Mouse (Mus musculus) embryonic facial prominence, embryonic 10.5 days (tissue): Measurements from ENCODE around the gene Nanog. TPM values are rescaled to one million over a fixed set of nuclear protein-coding genes. Genes with fewer than 3 reads are reported as not detected.

ENCODE experiments used
- DNase-seq: peaks from one replicate; pipeline ENCODE4 v3.0.0-alpha.2; 2017; ENCODE audit warnings: low spot score
- H3K27ac ChIP-seq: fragments of 300-500 bp; sonication (generic); replicated peaks from 2 replicates; pipeline ENCODE4 v1.5.1; 2016; ENCODE audit warnings: mild to moderate bottlenecking
- H3K27me3 ChIP-seq: fragments of 300-500 bp; sonication (generic); replicated peaks from 2 replicates; pipeline ENCODE4 v1.6.1; 2016; ENCODE audit warnings: low read depth, mild to moderate bottlenecking; ENCODE audit not compliant: poor library complexity, severe bottlenecking
- H3K36me3 ChIP-seq: fragments of 300-500 bp; sonication (generic); replicated peaks from 2 replicates; pipeline ENCODE4 v1.6.1; 2016; ENCODE audit warnings: mild to moderate bottlenecking, moderate library complexity
- H3K4me1 ChIP-seq: fragments of 300-500 bp; sonication (generic); 2 replicates; pipeline ENCODE4 v1.6.1; 2016
- H3K4me3 ChIP-seq: fragments of 300-500 bp; sonication (generic); 2 replicates; pipeline ENCODE4 v1.5.1; 2016; ENCODE audit warnings: mild to moderate bottlenecking, moderate library complexity
- H3K9me3 ChIP-seq: fragments of 300-500 bp; sonication (generic); 2 replicates; pipeline ENCODE4 v1.6.1; 2016; ENCODE audit warnings: mild to moderate bottlenecking
- WGBS: fragments of 180-500 bp; shearing (Covaris S2); methylation state at CpG from one replicate; pipeline ENCODE4 v1.1.7; 2016; 5-methylcytosine and 5-hydroxymethylcytosine counted together
- polyA plus RNA-seq: library from polyadenylated mRNA; unstranded; fragments of >200 nt; fragmentation: Nextera tagmentation; extraction: Ambion mirVana; gene quantifications from 2 replicates; pipeline ENCODE4 v1.2.1, GENCODE M21; 2016

Nanog gene
- polyA plus RNA-seq, 1 experiment from 2014 or later = not detected

- 82% methylated on average over 6 of the region's 6 CpGs for WGBS
- Histone ChIP-seq H3K9me3 (no peaks in the 10 kb centered on the region), H3K4me1 (no peaks in the 10 kb centered on the region), H3K27me3 (peaks cover 2% of the 10 kb centered on the region), H3K36me3 (no peaks in the 10 kb centered on the region), H3K27ac (no peak overlapping the region), H3K4me3 (no peak overlapping the region)
- no peak for DNase-seq
Measured at GRCm38 (mm10) chr6:122750579-122750978, 43.3 kb downstream of the Nanog start.

DNA sequence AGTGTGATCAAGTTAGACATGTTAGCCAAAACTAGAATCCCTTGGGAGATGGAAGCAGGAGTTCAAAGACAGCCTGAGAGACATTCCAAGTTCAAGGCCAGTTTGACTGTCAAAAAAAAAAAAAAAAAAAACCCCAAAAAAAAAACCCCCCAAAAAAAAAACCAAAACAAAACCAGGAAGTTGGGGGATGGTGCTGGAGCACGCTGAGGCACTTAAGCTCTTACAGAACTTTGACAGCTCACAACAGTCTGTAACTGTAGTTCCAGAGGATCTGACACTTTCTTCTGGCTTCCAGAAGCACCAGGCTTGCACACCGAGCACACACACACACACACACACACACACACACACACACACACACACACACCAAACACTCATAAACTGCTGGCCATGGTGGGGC is 48.6 kb downstream of the Nanog start:
- Histone ChIP-seq H3K4me3 (no peak overlapping the region), H3K36me3 (no peaks in the 10 kb centered on the region), H3K4me1 (no peaks in the 10 kb centered on the region), H3K27me3 (no peaks in the 10 kb centered on the region), H3K27ac (no peak overlapping the region), H3K9me3 (no peaks in the 10 kb centered on the region)
- DNase-seq = no peak
- WGBS = 47% methylated on average over 2 of the region's 2 CpGs

GRCm38 (mm10) chr6:122758732-122759131 is 51.4 kb downstream of the Nanog start:
- H3K27ac ChIP-seq = no peak overlapping the region
- no peak for DNase-seq
- no peaks in the 10 kb centered on the region for H3K36me3 ChIP-seq
- WGBS = 85% methylated on average over 5 of the region's 5 CpGs
- no peaks in the 10 kb centered on the region for H3K9me3 ChIP-seq
- no peak overlapping the region for H3K4me3 ChIP-seq
- H3K4me1 ChIP-seq = peaks cover 6% of the 10 kb centered on the region; the same call in 1 of the 2 replicates
- H3K27me3 ChIP-seq = peaks cover 14% of the 10 kb centered on the region

GRCm38 (mm10) chr6:122761011-122761599 is 53.8 kb downstream of the Nanog start:
- Histone ChIP-seq H3K27me3 (peaks cover 38% of the 10 kb centered on the region), H3K4me3 (peak overlapping the region; percentile 51), H3K36me3 (no peaks in the 10 kb centered on the region), H3K9me3 (no peaks in the 10 kb centered on the region), H3K4me1 (peaks cover 28% of the 10 kb centered on the region), H3K27ac (peak overlapping the region; percentile 63)
- 1% methylated on average over 11 of the region's 11 CpGs for WGBS
- peak; percentile 83 for DNase-seq

- H3K36me3 ChIP-seq = no peaks in the 10 kb centered on the region
- H3K9me3 ChIP-seq = no peaks in the 10 kb centered on the region
- no peak for DNase-seq
- H3K27me3 ChIP-seq = peaks cover 43% of the 10 kb centered on the region
- H3K4me3 ChIP-seq = no peak overlapping the region
- H3K27ac ChIP-seq = no peak overlapping the region
- H3K4me1 ChIP-seq = peaks cover 33% of the 10 kb centered on the region
Measured at GRCm38 (mm10) chr6:122761901-122762300, 54.6 kb downstream of the Nanog start.

DNA sequence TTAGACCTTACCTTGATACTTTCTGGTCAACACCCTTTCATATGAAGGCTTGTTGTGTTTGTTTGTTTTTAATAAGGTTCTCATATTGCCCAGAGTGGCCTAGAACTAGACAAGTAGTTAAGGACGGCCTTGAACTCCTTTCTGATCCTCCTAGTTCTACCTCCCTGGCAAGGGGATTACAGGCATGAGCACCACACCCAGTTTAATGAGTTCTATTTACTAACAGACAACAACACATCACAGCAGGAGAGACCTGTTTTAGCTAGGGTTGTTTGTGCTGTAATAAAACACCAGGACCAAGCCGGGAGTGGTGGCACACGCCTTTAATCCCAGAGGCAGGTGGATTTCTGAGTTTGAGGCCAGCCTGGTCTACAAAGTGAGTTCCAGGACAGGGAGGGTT is 55.2 kb downstream of the Nanog start:
- whole genome bisulfite sequencing = 79% methylated on average over 3 of the region's 3 CpGs
- Histone ChIP-seq H3K9me3 (no peaks in the 10 kb centered on the region), H3K36me3 (no peaks in the 10 kb centered on the region), H3K27me3 (peaks cover 43% of the 10 kb centered on the region), H3K27ac (no peak overlapping the region), H3K4me3 (no peak overlapping the region), H3K4me1 (peaks cover 33% of the 10 kb centered on the region)
- DNase-seq = no peak

- H3K36me3 ChIP-seq = no peaks in the 10 kb centered on the region
- H3K4me1 ChIP-seq = peaks cover 34% of the 10 kb centered on the region
- WGBS = 73% methylated on average over 11 of the region's 11 CpGs
- no peaks in the 10 kb centered on the region for H3K9me3 ChIP-seq
- H3K4me3 ChIP-seq = no peak overlapping the region
- peaks cover 43% of the 10 kb centered on the region for H3K27me3 ChIP-seq
- no peak overlapping the region for H3K27ac ChIP-seq
- DNase-seq = no peak
Measured at GRCm38 (mm10) chr6:122762952-122763700, 55.8 kb downstream of the Nanog start.

DNA sequence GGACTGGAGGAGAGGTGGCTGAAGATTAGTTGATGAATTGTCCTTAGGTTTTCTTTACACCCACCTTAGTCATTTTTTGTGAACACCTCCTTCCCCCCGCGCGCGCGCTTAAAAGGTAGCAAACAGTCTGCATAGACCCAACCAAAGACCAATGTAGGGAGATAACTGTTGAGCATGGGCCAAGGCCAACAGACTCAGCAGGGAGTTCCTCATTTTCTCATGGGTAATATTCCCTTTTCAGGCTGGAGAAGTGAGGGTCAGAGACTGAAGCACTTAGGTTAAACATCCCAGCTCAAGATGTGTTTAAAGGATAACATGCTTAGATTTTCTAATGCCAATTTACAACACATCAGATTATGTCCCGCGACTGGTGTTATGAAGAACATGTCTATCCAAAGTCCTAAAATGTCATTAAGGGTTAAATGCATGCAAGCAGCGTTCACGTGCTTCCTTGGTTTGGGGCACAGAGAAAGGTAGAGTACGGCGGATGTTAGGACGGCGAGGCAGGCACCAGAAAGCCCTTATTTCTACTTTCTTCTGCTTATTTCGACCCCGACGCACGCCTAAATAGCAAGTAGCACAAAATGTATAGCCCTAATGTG is 56.7 kb downstream of the Nanog start:
- H3K4me1 ChIP-seq = peaks cover 36% of the 10 kb centered on the region
- peak overlapping the region; percentile 64 for H3K4me3 ChIP-seq
- 35% methylated on average over 17 of the region's 17 CpGs for WGBS
- H3K9me3 ChIP-seq = no peaks in the 10 kb centered on the region
- peak overlapping the region; percentile 82; the same call in 1 of the 2 replicates for H3K27ac ChIP-seq
- H3K27me3 ChIP-seq = peaks cover 43% of the 10 kb centered on the region
- DNase-seq = no peak
- H3K36me3 ChIP-seq = no peaks in the 10 kb centered on the region

Other genes starting within 250 kb of the Nanog start
- gene Rimklb, start 208.7 kb upstream of the Nanog start, polyA plus RNA-seq = 35.9 and 40.3 TPM in 2 replicates
- gene Mfap5, start 201.6 kb upstream of the Nanog start, polyA plus RNA-seq = 0.59 and 0.62 TPM in 2 replicates
- 0.14 TPM in 1 of 2 replicates, not detected in the other for gene Aicda, start 153.7 kb upstream of the Nanog start, polyA plus RNA-seq
- 0.89 and 0.96 TPM in 2 replicates for gene Apobec1, start 105.0 kb upstream of the Nanog start, polyA plus RNA-seq
- gene Gdf3, start 97.4 kb upstream of the Nanog start, polyA plus RNA-seq = 0.06 TPM in 1 of 2 replicates, not detected in the other
- gene Dppa3, start 81.1 kb upstream of the Nanog start, polyA plus RNA-seq = not detected in 2 replicates
- 55.4 and 68.4 TPM in 2 replicates for gene Slc2a3, start 94.2 kb downstream of the Nanog start, polyA plus RNA-seq
- 2.9 and 3.0 TPM in 2 replicates for gene Foxj2, start 112.4 kb downstream of the Nanog start, polyA plus RNA-seq
- 1.1 and 1.5 TPM in 2 replicates for gene C3ar1, start 148.7 kb downstream of the Nanog start, polyA plus RNA-seq
- gene Necap1, start 167.0 kb downstream of the Nanog start, polyA plus RNA-seq = 54.8 and 58.2 TPM in 2 replicates
- 0.65 and 1.0 TPM in 2 replicates for gene Clec4a1, start 214.4 kb downstream of the Nanog start, polyA plus RNA-seq
- gene Clec4a3, start 245.0 kb downstream of the Nanog start, polyA plus RNA-seq = 0.34 TPM in 2 replicates